22 mouse cellular contexts compared by ENCODE assay signal in genomic region chr6:48867158-48867557, GRCm38 (mm10). TPM values are rescaled to one million over a fixed set of nuclear protein-coding genes. Genes with fewer than 3 reads are reported as not detected.
DNase-seq lines count a peak whose midpoint lies in the region; ATAC-seq and TF ChIP-seq lines count a peak whose summit lies in the region.
"Had no signal": no experiment of that assay in that cellular context is flagged by ENCODE, and none has a peak within 500 bp of the region (broad histone marks: within the 10 kb centered on the region; RNA-seq: fewer than 3 reads in every experiment).

No protein-coding gene starts in this region.

- peaks cover 60% of the 10 kb centered on the region for H3K4me1 ChIP-seq in E14TG2a.4 (replicated peaks; ENCODE audit: low read depth, low read length)
- H3K4me1 ChIP-seq in midbrain, embryonic 12.5 days, result peaks cover 16% of the 10 kb centered on the region
- no peaks in the 10 kb centered on the region for H3K4me1 ChIP-seq in cerebellum, adult 2 months (ENCODE audit: control insufficient read depth, insufficient read depth, low read length)
- H3K4me1 ChIP-seq: limb, embryonic 15.5 days; megakaryocyte, embryonic 14.5 days had no signal

- ATAC-seq in midbrain, embryonic 12.5 days (ENCODE audit: low FRiP score, low read depth), result peak; percentile 27; the same call in 1 of the 2 replicates
- ATAC-seq: forebrain, embryonic 15.5 days had no signal

- H3K27ac ChIP-seq in midbrain, embryonic 12.5 days (replicated peaks), result 0 out of 2 replicates have a peak overlapping the region, but pooled peaks have one; percentile 46
- H3K27ac ChIP-seq in cerebellum, adult 2 months (ENCODE audit: insufficient read depth, low read length), result no peak overlapping the region
- H3K27ac ChIP-seq: forebrain, embryonic 15.5 days; hindbrain, embryonic 13.5 days; limb, embryonic 15.5 days had no signal

- 23% methylated on average over 4 of the region's 4 CpGs for WGBS in midbrain, embryonic 12.5 days
- WGBS in cerebellum, adult 2 months, result 54% methylated on average over 4 of the region's 4 CpGs

- no peak for TF ChIP-seq CTCF in E14TG2a.4 (conservative IDR thresholded peaks at IDR 0.05; ENCODE audit: low read length)
- no peak for TF ChIP-seq CTCF in cerebellum, adult 2 months (IDR thresholded peaks at IDR 0.05; ENCODE audit: borderline replicate concordance, insufficient read depth, low read depth, low read length)

- no peaks in the 10 kb centered on the region for H3K9me3 ChIP-seq in E14TG2a.4 (ENCODE audit: low read length)
- no peaks in the 10 kb centered on the region for H3K9me3 ChIP-seq in midbrain, embryonic 12.5 days
- H3K9me3 ChIP-seq: forebrain, embryonic 15.5 days; hindbrain, embryonic 13.5 days; limb, embryonic 15.5 days; megakaryocyte, embryonic 14.5 days had no signal

- H3K27me3 ChIP-seq in E14TG2a.4 (ENCODE audit: insufficient read depth, low read length), result no peaks in the 10 kb centered on the region
- H3K27me3 ChIP-seq in midbrain, embryonic 12.5 days, result peaks cover 4% of the 10 kb centered on the region; the same call in 1 of the 2 replicates
- H3K27me3 ChIP-seq in cerebellum, adult 2 months (ENCODE audit: control insufficient read depth, insufficient read depth, low read length), result no peaks in the 10 kb centered on the region
- H3K27me3 ChIP-seq: limb, embryonic 15.5 days had no signal

- no peak overlapping the region for H3K9ac ChIP-seq in midbrain, embryonic 12.5 days (replicated peaks)
- H3K9ac ChIP-seq: forebrain, embryonic 15.5 days; hindbrain, embryonic 13.5 days; limb, embryonic 15.5 days had no signal

- TF ChIP-seq POLR2A in cerebellum, adult 2 months (IDR thresholded peaks at IDR 0.05; ENCODE audit: borderline replicate concordance, insufficient read depth, low read length), result no peak

- H3K4me3 ChIP-seq in E14TG2a.4 (replicated peaks; ENCODE audit: low read length), result 0 out of 2 replicates have a peak overlapping the region, but pooled peaks have one; percentile 2
- H3K4me3 ChIP-seq in midbrain, embryonic 12.5 days, result no peak overlapping the region
- no peak overlapping the region for H3K4me3 ChIP-seq in cerebellum, adult 2 months (replicated peaks; ENCODE audit: insufficient read depth, low read depth, low read length)
- H3K4me3 ChIP-seq: erythroblast, embryonic 14.5 days; forebrain, embryonic 15.5 days; hindbrain, embryonic 13.5 days; limb, embryonic 15.5 days; megakaryocyte, embryonic 14.5 days had no signal

- DNase-seq in kidney, adult 11 months, result peak; percentile 8
- no peak for DNase-seq in kidney, postnatal 4 days
- DNase-seq in R1 (ENCODE audit: low read depth, low spot score), result peak; percentile 28
- DNase-seq in cerebellum, adult 2 months, result no peak
- DNase-seq in left cerebral cortex, adult 8-10 months (ENCODE audit: low spot score in 2 of 2), result no peak
- DNase-seq: adrenal gland, adult 2 months; cerebellum, postnatal 36 days; lung, postnatal 14 days; spleen, adult 18-20 months had no signal

- no peak overlapping the region for H3K4me2 ChIP-seq in midbrain, embryonic 12.5 days (replicated peaks)
- H3K4me2 ChIP-seq: forebrain, embryonic 15.5 days; hindbrain, embryonic 13.5 days; limb, embryonic 15.5 days had no signal

- no peaks in the 10 kb centered on the region for H3K36me3 ChIP-seq in E14TG2a.4 (ENCODE audit: insufficient read depth, low read length)
- no peaks in the 10 kb centered on the region for H3K36me3 ChIP-seq in midbrain, embryonic 12.5 days
- H3K36me3 ChIP-seq: forebrain, embryonic 15.5 days; hindbrain, embryonic 13.5 days; limb, embryonic 15.5 days had no signal

RNA-seq across cellular contexts. Expression of gene Aoc1, which starts 5.5 kb away (rescaled TPM):
- polyA plus RNA-seq in midbrain, embryonic 12.5 days (2016; fragmentation: Nextera tagmentation; extraction: Ambion mirVana), result not detected in 2 replicates
- polyA plus RNA-seq in cerebellum, adult 2 months (2012; rRNA removed), result 0.25 and 0.31 TPM in 2 replicates
- not detected for total RNA-seq in left cerebral cortex, adult 8-10 months (2022)
- total RNA-seq: adrenal gland, adult 2 months; layer of hippocampus, postnatal 25 days; left cerebral cortex, postnatal 25 days; MEL had no signal
- polyA plus RNA-seq: adrenal gland, adult 2 months; embryonic facial prominence, embryonic 11.5 days; erythroblast, embryonic 14.5 days; forebrain, embryonic 15.5 days; heart, postnatal 0 days; hindbrain, embryonic 13.5 days; limb, embryonic 15.5 days; stomach, embryonic 14.5 days had no signal

RNA-seq across cellular contexts. Expression of gene Tmem176b, which starts 25.9 kb away (rescaled TPM):
- polyA plus RNA-seq in midbrain, embryonic 12.5 days (2016; fragmentation: Nextera tagmentation; extraction: Ambion mirVana), result 64.5 and 86.7 TPM in 2 replicates
- 48.7 and 54.4 TPM in 2 replicates for polyA plus RNA-seq in cerebellum, adult 2 months (2012; rRNA removed)
- 10 to 100 TPM; 48.3 to 96.9 (median 67.8) TPM for total RNA-seq in left cerebral cortex, adult 8-10 months (2022)

RNA-seq across cellular contexts. Expression of gene Tmem176a, which starts 26.4 kb away (rescaled TPM):
- 18.5 and 18.6 TPM in 2 replicates for polyA plus RNA-seq in midbrain, embryonic 12.5 days (2016; fragmentation: Nextera tagmentation; extraction: Ambion mirVana)
- 11.0 and 12.5 TPM in 2 replicates for polyA plus RNA-seq in cerebellum, adult 2 months (2012; rRNA removed)
- 10 to 100 TPM; 28.8 to 63.0 (median 40.9) TPM for total RNA-seq in left cerebral cortex, adult 8-10 months (2022)

Comparison
In these comparisons a context has a peak if more than half of its experiments do, and no peak if none do; other contexts are left out.
1. DNase-seq: peak in kidney, adult 11 months (single experiment) and R1 (single experiment); none in kidney, postnatal 4 days (0 of 2), cerebellum, adult 2 months (0 of 2) and left cerebral cortex, adult 8-10 months (0 of 2).